Mouse (Mus musculus): ENCODE measurements around the gene Ivd. TPM values are rescaled to one million over a fixed set of nuclear protein-coding genes. Genes with fewer than 3 reads are reported as not detected.

Gene Ivd
- polyA plus RNA-seq, 1 experiment from 2014 or later = 68.9 TPM

DNA sequence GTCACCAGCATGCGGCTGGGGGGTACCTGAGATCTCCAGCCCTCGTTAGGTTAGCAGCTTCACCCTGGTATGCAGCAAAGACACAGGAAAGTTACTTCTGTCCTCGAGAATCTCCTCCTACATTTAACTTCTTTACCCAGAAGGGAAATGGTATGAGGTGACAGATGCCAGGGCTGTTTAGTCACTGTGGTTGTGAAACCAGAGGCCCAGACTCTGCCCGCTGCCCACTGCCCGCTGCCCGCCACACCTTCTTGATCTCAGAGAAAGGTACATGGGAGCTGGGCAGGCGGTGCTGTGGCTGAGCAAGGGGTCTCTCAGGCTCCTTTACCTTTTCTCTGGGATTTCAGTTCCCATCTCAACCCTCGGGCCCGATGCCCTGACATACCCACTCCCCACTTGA, 14.7 kb downstream of the Ivd start:
- H3K4me3 ChIP-seq (replicated peaks; ENCODE audit: low read depth, low read length) = no peak overlapping the region

GRCm38 (mm10) chr2:118881019-118881418, 19.3 kb downstream of the Ivd start:
- no peak overlapping the region for H3K9ac ChIP-seq (ENCODE audit: low read depth, low read length)
- H3K27me3 ChIP-seq (ENCODE audit: insufficient read depth, low read length) = no peaks in the 10 kb centered on the region; the same call in 1 of the 2 replicates
- H3K27ac ChIP-seq = no peak overlapping the region
- WGBS = 90% methylated on average over 4 of the region's 4 CpGs
- TF ChIP-seq CTCF (IDR thresholded peaks at IDR 0.05; ENCODE audit: low read depth) = no peak
- no peak overlapping the region for H3K4me2 ChIP-seq (ENCODE audit: low read length)
- no peaks in the 10 kb centered on the region for H3K9me3 ChIP-seq (replicated peaks; ENCODE audit: low read length)
- H3K4me3 ChIP-seq (replicated peaks; ENCODE audit: low read depth, low read length) = no peak overlapping the region
- no peak for ATAC-seq (replicated peaks; ENCODE audit: low FRiP score, low read depth)
- peaks cover 13% of the 10 kb centered on the region; the same call in 1 of the 2 replicates for H3K36me3 ChIP-seq (ENCODE audit: insufficient read depth, low read length)
- no peak for DNase-seq (ENCODE audit: low spot score)
- no peaks in the 10 kb centered on the region for H3K4me1 ChIP-seq (replicated peaks; ENCODE audit: insufficient read depth, low read length)

More for the DNA sequence above, 14.7 kb downstream of the Ivd start:
- H3K27ac ChIP-seq = no peak overlapping the region
- ATAC-seq (replicated peaks; ENCODE audit: low FRiP score, low read depth) (no peak), DNase-seq (ENCODE audit: low spot score) (no peak)
- H3K9ac ChIP-seq (ENCODE audit: low read depth, low read length) = no peak overlapping the region
- no peaks in the 10 kb centered on the region for H3K9me3 ChIP-seq (replicated peaks; ENCODE audit: low read length)
- H3K36me3 ChIP-seq (ENCODE audit: insufficient read depth, low read length) = peaks cover 23% of the 10 kb centered on the region; the same call in 1 of the 2 replicates
- no peaks in the 10 kb centered on the region for H3K4me1 ChIP-seq (replicated peaks; ENCODE audit: insufficient read depth, low read length)
- no peak for TF ChIP-seq CTCF (IDR thresholded peaks at IDR 0.05; ENCODE audit: low read depth)
- no peaks in the 10 kb centered on the region for H3K27me3 ChIP-seq (ENCODE audit: insufficient read depth, low read length)
- no peak overlapping the region for H3K4me2 ChIP-seq (ENCODE audit: low read length)
- 93% methylated on average over 9 of the region's 9 CpGs for WGBS

- 83% methylated on average over 5 of the region's 5 CpGs for WGBS
- DNase-seq (ENCODE audit: low spot score) = no peak
- H3K4me3 ChIP-seq (replicated peaks; ENCODE audit: low read depth, low read length) = no peak overlapping the region
- no peak for ATAC-seq (replicated peaks; ENCODE audit: low FRiP score, low read depth)
- TF ChIP-seq CTCF (IDR thresholded peaks at IDR 0.05; ENCODE audit: low read depth) = no peak
- no peaks in the 10 kb centered on the region for H3K9me3 ChIP-seq (replicated peaks; ENCODE audit: low read length)
- no peaks in the 10 kb centered on the region for H3K4me1 ChIP-seq (replicated peaks; ENCODE audit: insufficient read depth, low read length)
- no peaks in the 10 kb centered on the region; the same call in 1 of the 2 replicates for H3K27me3 ChIP-seq (ENCODE audit: insufficient read depth, low read length)
- no peak overlapping the region for H3K27ac ChIP-seq
- no peak overlapping the region for H3K4me2 ChIP-seq (ENCODE audit: low read length)
- H3K36me3 ChIP-seq (ENCODE audit: insufficient read depth, low read length) = 0 out of 2 replicates have a peak, but pooled peaks cover 9% of the 10 kb centered on the region
- no peak overlapping the region for H3K9ac ChIP-seq (ENCODE audit: low read depth, low read length)
These were observed 20.2 kb downstream of the Ivd start for GRCm38 (mm10) chr2:118881956-118882355.

DNA sequence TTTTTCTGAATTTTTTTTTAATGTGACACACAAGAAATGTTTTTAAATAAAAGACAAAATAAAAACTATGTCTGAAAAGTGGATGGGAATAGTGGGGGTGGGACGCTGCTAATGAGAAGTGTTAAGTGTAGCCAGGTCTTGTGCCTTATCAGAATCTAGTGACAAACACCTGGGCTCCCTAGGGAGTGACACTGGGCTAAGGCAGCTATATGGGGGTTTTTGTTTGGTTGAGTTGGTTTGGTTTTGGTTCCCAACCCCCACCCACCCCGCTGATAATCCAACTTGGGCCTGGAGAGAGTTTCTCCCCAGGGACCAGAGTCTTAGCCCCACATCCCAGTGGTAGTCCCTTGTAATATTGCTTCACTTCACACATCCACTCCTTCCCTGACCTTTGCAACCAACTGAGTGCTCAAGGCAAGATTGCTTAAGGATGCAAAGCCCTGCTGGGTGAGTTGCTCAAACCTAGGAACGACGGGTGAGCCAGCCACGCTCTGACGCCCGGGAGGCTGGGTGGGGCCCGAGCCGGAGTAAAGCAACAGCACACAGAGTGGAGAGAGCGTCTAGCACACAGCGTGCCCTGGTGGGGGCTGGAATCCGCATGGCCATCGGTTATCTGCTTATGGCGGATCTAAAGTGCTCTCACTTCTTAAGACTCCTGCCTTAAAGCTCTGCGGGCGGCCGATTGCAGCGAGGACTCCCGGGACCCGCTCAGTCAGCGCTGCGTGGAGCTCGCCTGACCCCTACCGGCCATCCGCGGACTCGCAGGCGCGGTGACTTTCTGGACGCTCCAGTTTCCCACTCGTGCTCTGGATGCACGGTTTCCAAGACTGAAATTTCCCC, 21.3 kb downstream of the Ivd start:
- Histone ChIP-seq H3K27ac (no peak overlapping the region), H3K4me2 (ENCODE audit: low read length) (peak overlapping the region; percentile 46), H3K4me3 (replicated peaks; ENCODE audit: low read depth, low read length) (no peak overlapping the region), H3K27me3 (ENCODE audit: insufficient read depth, low read length) (no peaks in the 10 kb centered on the region; the same call in 1 of the 2 replicates), H3K36me3 (ENCODE audit: insufficient read depth, low read length) (0 out of 2 replicates have a peak, but pooled peaks cover 5% of the 10 kb centered on the region), H3K9ac (ENCODE audit: low read depth, low read length) (no peak overlapping the region), H3K4me1 (replicated peaks; ENCODE audit: insufficient read depth, low read length) (no peaks in the 10 kb centered on the region), H3K9me3 (replicated peaks; ENCODE audit: low read length) (no peaks in the 10 kb centered on the region)
- DNase-seq (ENCODE audit: low spot score) = peak; percentile 90
- 3% methylated on average over 32 of the region's 32 CpGs for WGBS
- ATAC-seq (replicated peaks; ENCODE audit: low FRiP score, low read depth) = peak; percentile 72
- peak; percentile 99 for TF ChIP-seq CTCF (IDR thresholded peaks at IDR 0.05; ENCODE audit: low read depth)

DNA sequence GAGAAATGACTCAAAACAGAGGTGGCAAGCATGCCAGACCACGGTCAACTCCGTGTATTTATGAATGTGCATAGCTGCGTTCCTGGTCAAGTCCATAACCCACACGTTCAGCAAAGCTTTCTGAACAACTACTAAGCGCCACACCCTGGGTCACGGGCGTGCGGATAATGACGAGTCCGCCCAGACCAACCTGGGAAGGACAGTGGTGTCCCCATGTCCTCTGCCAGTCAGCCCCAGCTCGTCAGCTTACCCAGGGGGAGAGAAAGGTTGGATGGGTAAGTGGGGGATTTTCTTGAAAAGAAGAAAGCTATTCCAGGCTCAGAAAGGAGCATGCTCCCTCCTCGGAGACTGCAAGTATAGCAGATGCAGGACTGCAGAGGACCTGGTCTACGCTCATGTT, 25.7 kb downstream of the Ivd start:
- Histone ChIP-seq H3K27me3 (ENCODE audit: insufficient read depth, low read length) (peaks cover 5% of the 10 kb centered on the region; the same call in 1 of the 2 replicates), H3K4me1 (replicated peaks; ENCODE audit: insufficient read depth, low read length) (no peaks in the 10 kb centered on the region), H3K36me3 (ENCODE audit: insufficient read depth, low read length) (no peaks in the 10 kb centered on the region), H3K4me3 (replicated peaks; ENCODE audit: low read depth, low read length) (no peak overlapping the region), H3K27ac (no peak overlapping the region), H3K9ac (ENCODE audit: low read depth, low read length) (no peak overlapping the region), H3K4me2 (ENCODE audit: low read length) (no peak overlapping the region), H3K9me3 (replicated peaks; ENCODE audit: low read length) (no peaks in the 10 kb centered on the region)
- 67% methylated on average over 13 of the region's 13 CpGs for WGBS
- TF ChIP-seq CTCF (IDR thresholded peaks at IDR 0.05; ENCODE audit: low read depth) = no peak
- DNase-seq (ENCODE audit: low spot score) (no peak), ATAC-seq (replicated peaks; ENCODE audit: low FRiP score, low read depth) (no peak)

DNA sequence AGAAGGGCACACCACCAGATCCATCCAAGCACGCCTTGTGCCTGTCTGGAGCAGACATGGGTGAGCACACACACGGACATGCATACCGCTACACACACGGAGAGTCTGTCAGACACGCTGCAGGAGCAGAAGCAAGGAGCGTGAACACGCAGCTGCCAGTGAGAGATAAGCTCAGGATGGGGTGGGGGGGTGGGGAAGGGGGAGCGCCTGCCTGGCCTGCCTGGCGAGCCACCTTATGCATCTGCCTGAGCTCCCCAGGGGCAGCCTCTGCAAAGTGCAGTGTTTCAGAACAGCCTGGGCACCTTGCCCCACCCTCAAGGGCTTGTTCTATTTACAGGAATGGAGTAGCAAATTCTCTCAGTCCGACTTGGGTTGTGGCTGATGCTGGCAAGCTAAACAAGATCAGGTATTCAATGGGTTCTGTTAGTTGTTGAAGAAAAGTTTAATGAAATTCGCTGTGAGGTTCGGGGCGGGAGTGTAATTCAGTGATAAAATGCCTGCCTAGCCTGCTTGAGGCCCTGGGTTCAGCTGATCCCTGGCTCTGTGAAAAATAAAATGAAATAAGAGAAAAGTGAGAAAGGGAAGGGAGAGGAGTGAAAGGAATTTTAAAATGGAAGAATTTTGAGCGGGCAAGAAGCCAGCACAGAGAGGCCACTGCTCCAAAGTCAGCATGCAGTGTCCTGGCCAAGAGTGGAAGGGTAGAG, 26.2 kb downstream of the Ivd start:
- Histone ChIP-seq H3K36me3 (ENCODE audit: insufficient read depth, low read length) (no peaks in the 10 kb centered on the region), H3K4me2 (ENCODE audit: low read length) (no peak overlapping the region), H3K27ac (no peak overlapping the region), H3K4me3 (replicated peaks; ENCODE audit: low read depth, low read length) (no peak overlapping the region), H3K27me3 (ENCODE audit: insufficient read depth, low read length) (peaks cover 5% of the 10 kb centered on the region; the same call in 1 of the 2 replicates), H3K9ac (ENCODE audit: low read depth, low read length) (no peak overlapping the region), H3K9me3 (replicated peaks; ENCODE audit: low read length) (no peaks in the 10 kb centered on the region), H3K4me1 (replicated peaks; ENCODE audit: insufficient read depth, low read length) (no peaks in the 10 kb centered on the region)
- ATAC-seq (replicated peaks; ENCODE audit: low FRiP score, low read depth) (no peak; the same call in 1 of the 2 replicates), DNase-seq (ENCODE audit: low spot score) (peak; percentile 21)
- TF ChIP-seq CTCF (IDR thresholded peaks at IDR 0.05; ENCODE audit: low read depth) = no peak
- WGBS = 27% methylated on average over 14 of the region's 14 CpGs
